ENCODE assay signal across 9 mouse cellular contexts in genomic region chr14:46702669-46703435, GRCm38 (mm10). TPM values are rescaled to one million over a fixed set of nuclear protein-coding genes. Genes with fewer than 3 reads are reported as not detected.
A peak's percentile ranks its signal among the peaks of the same experiment; 100 is the strongest.
DNase-seq lines count a peak whose midpoint lies in the region; ATAC-seq and TF ChIP-seq lines count a peak whose summit lies in the region.
"Had no signal": no experiment of that assay in that cellular context is flagged by ENCODE, and none has a peak within 500 bp of the region (broad histone marks: within the 10 kb centered on the region; RNA-seq: fewer than 3 reads in every experiment).

No protein-coding gene starts in this region.

- 35% methylated on average over 17 of the region's 17 CpGs for WGBS in forebrain, postnatal 0 days
- 32% methylated on average over 17 of the region's 17 CpGs for WGBS in hindbrain, postnatal 0 days
- 37% methylated on average over 17 of the region's 17 CpGs for WGBS in liver, embryonic 11.5 days
- WGBS in neural tube, embryonic 11.5 days = 29% methylated on average over 17 of the region's 17 CpGs

- H3K36me3 ChIP-seq in forebrain, postnatal 0 days (ENCODE audit: insufficient read depth) = no peaks in the 10 kb centered on the region
- no peaks in the 10 kb centered on the region for H3K36me3 ChIP-seq in hindbrain, postnatal 0 days (ENCODE audit: insufficient read depth, low read length)
- no peaks in the 10 kb centered on the region for H3K36me3 ChIP-seq in liver, embryonic 11.5 days (ENCODE audit: control insufficient read depth, insufficient read depth, low read length)
- H3K36me3 ChIP-seq in neural tube, embryonic 11.5 days (ENCODE audit: control insufficient read depth, insufficient read depth, low read length) = no peaks in the 10 kb centered on the region

- H3K9me3 ChIP-seq in forebrain, postnatal 0 days (ENCODE audit: low read length) = no peaks in the 10 kb centered on the region
- H3K9me3 ChIP-seq in hindbrain, postnatal 0 days (ENCODE audit: low read length) = no peaks in the 10 kb centered on the region
- H3K9me3 ChIP-seq in liver, embryonic 11.5 days (ENCODE audit: control insufficient read depth, low read length) = no peaks in the 10 kb centered on the region
- no peaks in the 10 kb centered on the region for H3K9me3 ChIP-seq in neural tube, embryonic 11.5 days (ENCODE audit: control insufficient read depth, low read length)

- H3K27ac ChIP-seq in forebrain, postnatal 0 days (ENCODE audit: low read depth, low read length) = no peak overlapping the region
- no peak overlapping the region for H3K27ac ChIP-seq in hindbrain, postnatal 0 days
- no peak overlapping the region for H3K27ac ChIP-seq in liver, embryonic 11.5 days (ENCODE audit: low read depth, low read length)
- H3K27ac ChIP-seq in neural tube, embryonic 11.5 days (ENCODE audit: low read depth, low read length) = no peak overlapping the region

- intact Hi-C loops in left cerebral cortex, postnatal 4 days (cut with DNase I) = no loop called here
- intact Hi-C loops in left cerebral cortex, postnatal 25 days (cut with DNase I) = no loop called here

- H3K9ac ChIP-seq in forebrain, postnatal 0 days = no peak overlapping the region
- no peak overlapping the region for H3K9ac ChIP-seq in hindbrain, postnatal 0 days (replicated peaks; ENCODE audit: low read length)
- no peak overlapping the region for H3K9ac ChIP-seq in liver, embryonic 11.5 days (ENCODE audit: low read depth, low read length)
- H3K9ac ChIP-seq in neural tube, embryonic 11.5 days (ENCODE audit: low read length) = no peak overlapping the region

- no peaks in the 10 kb centered on the region for H3K4me1 ChIP-seq in forebrain, postnatal 0 days (ENCODE audit: insufficient read depth)
- H3K4me1 ChIP-seq in hindbrain, postnatal 0 days (ENCODE audit: insufficient read depth, low read length) = no peaks in the 10 kb centered on the region
- 0 out of 2 replicates have a peak, but pooled peaks cover 5% of the 10 kb centered on the region for H3K4me1 ChIP-seq in liver, embryonic 11.5 days (replicated peaks; ENCODE audit: control insufficient read depth, insufficient read depth, low read length)
- no peaks in the 10 kb centered on the region for H3K4me1 ChIP-seq in neural tube, embryonic 11.5 days (ENCODE audit: control insufficient read depth, insufficient read depth, low read length)

- peak; percentile 72 for TF ChIP-seq CTCF in forebrain, postnatal 0 days (IDR thresholded peaks at IDR 0.05; ENCODE audit: low read depth)
- peak; percentile 77 for TF ChIP-seq CTCF in hindbrain, postnatal 0 days (IDR thresholded peaks at IDR 0.05; ENCODE audit: low read depth)

- no peak overlapping the region for H3K4me2 ChIP-seq in forebrain, postnatal 0 days (ENCODE audit: low read depth)
- no peak overlapping the region for H3K4me2 ChIP-seq in hindbrain, postnatal 0 days (ENCODE audit: low read depth, low read length)
- no peak overlapping the region for H3K4me2 ChIP-seq in liver, embryonic 11.5 days
- no peak overlapping the region for H3K4me2 ChIP-seq in neural tube, embryonic 11.5 days (ENCODE audit: low read depth)

- ATAC-seq in forebrain, postnatal 0 days = peak; percentile 48; the same call in 1 of the 2 replicates
- peak; percentile 58 for ATAC-seq in hindbrain, postnatal 0 days
- peak; percentile 45; the same call in 1 of the 2 replicates for ATAC-seq in liver, embryonic 11.5 days (replicated peaks; ENCODE audit: low FRiP score)
- 0 out of 2 replicates have a peak, but pooled peaks have one; percentile 20 for ATAC-seq in neural tube, embryonic 11.5 days (ENCODE audit: insufficient read depth, low FRiP score, low TSS enrichment)

- peak; percentile 31 for DNase-seq in left cerebral cortex, postnatal 4 days
- DNase-seq in left cerebral cortex, postnatal 25 days (ENCODE audit: low spot score in 2 of 2) = no peak
- DNase-seq in adrenal gland, adult 2 months = peak; percentile 33
- peak; percentile 47 for DNase-seq in forebrain, postnatal 0 days
- DNase-seq in hindbrain, postnatal 0 days (ENCODE audit: low spot score) = peak; percentile 60
- peak; percentile 62 for DNase-seq in liver, embryonic 11.5 days (ENCODE audit: low spot score)
- peak; percentile 48 for DNase-seq in neural tube, embryonic 11.5 days (ENCODE audit: low spot score)
- peak; percentile 66 for DNase-seq in thymus, postnatal 4 days

- no peaks in the 10 kb centered on the region for H3K27me3 ChIP-seq in forebrain, postnatal 0 days (ENCODE audit: insufficient read depth, low read length)
- H3K27me3 ChIP-seq in hindbrain, postnatal 0 days (ENCODE audit: insufficient read depth, low read length) = no peaks in the 10 kb centered on the region
- H3K27me3 ChIP-seq in liver, embryonic 11.5 days (replicated peaks; ENCODE audit: control insufficient read depth, insufficient read depth, low read length) = no peaks in the 10 kb centered on the region
- no peaks in the 10 kb centered on the region for H3K27me3 ChIP-seq in neural tube, embryonic 11.5 days (ENCODE audit: control insufficient read depth, insufficient read depth, low read length)

- H3K4me3 ChIP-seq in forebrain, postnatal 0 days (ENCODE audit: low read depth, low read length) = no peak overlapping the region
- H3K4me3 ChIP-seq in hindbrain, postnatal 0 days (ENCODE audit: low read length) = no peak overlapping the region
- no peak overlapping the region for H3K4me3 ChIP-seq in liver, embryonic 11.5 days (ENCODE audit: low read depth, low read length)
- no peak overlapping the region for H3K4me3 ChIP-seq in neural tube, embryonic 11.5 days (ENCODE audit: low read depth, low read length)
- H3K4me3 ChIP-seq: myocyte had no signal

RNA-seq across cellular contexts. Expression of gene Cdkn3, which starts 57.5 kb away (rescaled TPM):
- 1 to 10 TPM; 3.0 to 5.1 TPM for total RNA-seq in left cerebral cortex, postnatal 4 days (2021)
- total RNA-seq in left cerebral cortex, postnatal 25 days (2021) = 1 to 10 TPM; 1.1 to 1.9 TPM
- total RNA-seq in adrenal gland, adult 2 months (2021) = 1 to 10 TPM; 1.2 to 2.1 TPM
- 0.20 TPM in 1 of 2 replicates, not detected in the other for polyA plus RNA-seq in adrenal gland, adult 2 months (2012; rRNA removed)
- total RNA-seq in forebrain, postnatal 0 days (2014; rRNA removed) = 1.2 and 2.1 TPM in 2 replicates
- polyA plus RNA-seq in forebrain, postnatal 0 days (2015; fragmentation: Nextera tagmentation; extraction: Ambion mirVana) = 7.1 and 7.4 TPM in 2 replicates
- total RNA-seq in hindbrain, postnatal 0 days (2014; rRNA removed) = 1.2 TPM in 1 of 2 replicates, not detected in the other
- 10.8 and 11.2 TPM in 2 replicates for polyA plus RNA-seq in hindbrain, postnatal 0 days (2015; fragmentation: Nextera tagmentation; extraction: Ambion mirVana)
- 63.6 and 66.0 TPM in 2 replicates for polyA plus RNA-seq in liver, embryonic 11.5 days (2014; fragmentation: Nextera tagmentation; extraction: Ambion mirVana)
- 38.2 and 41.7 TPM in 2 replicates for polyA plus RNA-seq in neural tube, embryonic 11.5 days (2014; fragmentation: Nextera tagmentation; extraction: Ambion mirVana)

Comparison
In these comparisons a context has a peak if more than half of its experiments do, and no peak if none do; other contexts are left out.
1. DNase-seq: peak in left cerebral cortex, postnatal 4 days (single experiment), adrenal gland, adult 2 months (single experiment), forebrain, postnatal 0 days (single experiment), hindbrain, postnatal 0 days (single experiment), liver, embryonic 11.5 days (single experiment), neural tube, embryonic 11.5 days (single experiment) and thymus, postnatal 4 days (single experiment); none in left cerebral cortex, postnatal 25 days (0 of 2).
2. Peak in every context shown above with its lines, with median percentiles within 50 percentile points of each other: ATAC-seq.